Mouse (Mus musculus): Measurements from ENCODE around the gene Olfr1507.

The Olfr1507 gene

GRCm38 (mm10) chr14:52495516-52495915 lies at the start of gene Olfr1507:
Gene Olfr1507, minus strand, starts transcription at chr14:52495749.
- DNase-seq (ENCODE audit: low spot score in 2 of 2) = no peak

- no peak for DNase-seq (ENCODE audit: low spot score in 2 of 2)
Observed at GRCm38 (mm10) chr14:52533336-52533735, 37.8 kb upstream of the Olfr1507 start.

DNA sequence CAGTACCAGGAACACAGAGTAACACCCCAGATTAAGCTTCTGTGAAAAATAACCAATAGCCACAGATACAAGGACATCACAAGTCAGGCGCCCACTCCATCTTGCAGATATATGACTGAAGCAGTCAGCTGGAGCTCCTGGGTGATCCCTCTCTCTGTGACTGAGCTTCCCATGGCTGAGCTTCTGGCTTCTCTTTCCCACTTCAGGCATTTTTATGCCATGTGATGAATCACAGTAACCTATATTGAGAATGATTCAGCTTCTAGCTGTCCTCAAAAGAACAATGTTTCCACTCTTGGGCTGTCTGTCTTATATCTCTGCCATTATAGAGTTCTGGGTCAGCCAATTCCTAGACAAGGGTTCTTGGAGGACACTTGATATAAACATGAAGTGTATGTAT lies 29.4 kb upstream of the Olfr1507 start:
- DNase-seq (ENCODE audit: low spot score in 2 of 2) = no peak

DNA sequence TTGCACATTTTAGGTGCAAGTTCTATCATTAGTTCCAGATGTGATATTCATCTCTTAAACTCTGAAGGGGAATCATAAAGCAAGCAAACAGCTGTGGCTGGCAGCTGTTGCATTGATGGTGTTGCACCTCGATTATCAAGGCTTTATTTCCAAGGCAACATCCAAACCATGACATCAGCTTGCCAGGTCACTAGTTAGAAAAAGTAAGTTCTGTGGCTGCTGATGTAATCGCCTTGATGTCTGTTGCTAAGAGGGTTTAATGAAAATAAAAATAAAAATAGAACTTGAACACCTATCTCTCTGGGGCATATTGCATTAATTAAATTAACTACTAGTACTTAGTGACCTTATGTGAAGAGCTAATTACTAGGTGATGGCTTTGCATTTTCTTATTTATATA lies 28.2 kb downstream of the Olfr1507 start, which contains the start of gene Olfr1508:
Gene Olfr1508, minus strand, starts transcription at position 101 of the 400 bp plus-strand sequence.
- no peak for DNase-seq (ENCODE audit: low spot score in 2 of 2)

DNA sequence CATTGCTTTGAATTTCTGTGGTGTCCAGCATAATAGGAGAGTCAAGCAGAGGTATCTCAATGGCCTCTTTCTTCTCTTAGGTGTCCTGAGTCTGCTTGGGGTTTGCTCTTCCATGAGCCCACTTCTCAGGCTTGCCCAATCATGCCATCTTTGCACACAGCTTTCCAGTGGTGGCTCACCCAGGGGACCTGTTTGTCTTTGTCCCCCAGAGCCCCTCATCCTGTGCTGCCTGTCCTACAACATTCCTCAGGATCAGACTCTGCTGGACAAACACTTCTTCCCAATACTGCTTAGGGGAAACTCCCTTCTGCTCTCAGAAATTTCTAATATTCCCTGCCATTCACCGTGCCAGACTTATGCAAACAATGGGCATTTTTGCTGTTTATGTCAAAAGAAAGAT lies 29.8 kb downstream of the Olfr1507 start:
- DNase-seq (ENCODE audit: low spot score in 2 of 2) = no peak

DNA sequence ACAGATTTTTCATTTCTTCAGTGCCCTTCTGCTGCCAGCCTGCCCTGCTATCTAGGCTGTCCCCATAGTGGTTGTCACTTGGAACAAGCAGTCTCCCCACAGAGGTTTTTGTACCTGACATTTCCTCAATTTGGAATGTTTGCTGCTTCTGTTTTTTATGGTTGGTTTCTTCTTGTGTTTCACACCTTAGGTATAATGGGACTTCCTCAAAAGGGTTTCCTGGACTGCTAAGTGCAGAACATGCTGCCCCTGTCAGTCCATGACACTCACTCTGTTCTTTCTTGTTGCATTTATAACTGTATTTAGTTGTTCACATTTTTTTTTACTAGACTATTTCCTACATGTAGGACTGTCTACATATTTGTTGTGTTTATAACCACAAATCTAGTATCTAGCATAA lies 33.6 kb downstream of the Olfr1507 start:
- no peak for DNase-seq (ENCODE audit: low spot score in 2 of 2)

- DNase-seq (ENCODE audit: low spot score in 2 of 2) = no peak
Observed at GRCm38 (mm10) chr14:52451138-52451537, 44.4 kb downstream of the Olfr1507 start.

DNA sequence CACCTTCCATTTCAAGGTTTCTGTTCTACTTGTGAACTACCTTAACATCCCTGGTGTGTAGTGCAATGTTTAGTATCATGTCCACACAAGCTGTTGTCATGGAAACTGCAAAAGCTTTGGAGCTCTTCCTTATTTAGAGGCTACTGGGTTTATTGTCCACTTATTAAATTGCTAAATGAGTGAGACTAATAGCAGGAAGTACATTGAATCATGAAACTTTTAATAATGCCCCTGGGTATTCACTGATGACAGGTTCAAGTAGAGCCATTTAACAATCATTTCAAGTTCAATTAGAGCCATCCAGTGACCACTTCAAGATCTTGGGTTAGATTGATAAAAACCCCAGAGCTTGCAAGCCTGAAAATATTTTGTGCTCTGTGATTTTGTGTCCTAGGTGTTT lies 52.9 kb downstream of the Olfr1507 start, which contains the start of gene Olfr1509:
Gene Olfr1509, plus strand, starts transcription at position 301 of the 400 bp plus-strand sequence.
- DNase-seq (ENCODE audit: low spot score in 2 of 2) = no peak

All from urinary bladder, postnatal 4 days (tissue).